Mouse (Mus musculus): Measurements from ENCODE around the gene Scin.

DNA sequence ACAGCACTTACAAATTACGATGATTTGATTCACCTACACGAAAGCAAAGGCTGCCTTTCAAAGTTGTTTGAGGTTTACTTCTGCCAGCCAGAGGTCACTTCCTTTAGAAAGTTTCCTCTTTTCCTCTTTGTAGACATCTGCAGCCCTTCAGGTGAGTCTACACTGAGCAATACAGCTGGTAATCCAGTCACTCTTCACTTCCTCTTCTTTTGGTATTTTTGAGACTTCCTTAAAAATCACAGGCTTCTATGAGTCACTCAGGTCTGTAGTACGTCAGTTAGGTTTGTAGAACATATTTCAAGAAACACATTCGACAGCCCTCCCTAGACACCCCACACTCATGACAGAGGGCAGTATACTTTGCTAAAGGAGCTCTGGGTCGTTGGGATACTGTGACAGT lies 6.7 kb upstream of the Scin start:
- TF ChIP-seq POLR2A (IDR thresholded peaks at IDR 0.05; ENCODE audit: insufficient read length, low read depth): no peak
- no peak for TF ChIP-seq TCF12 (IDR thresholded peaks at IDR 0.05; ENCODE audit: insufficient read depth, poor library complexity, severe bottlenecking)
- no peak for TF ChIP-seq POLR2AphosphoS2 (IDR thresholded peaks at IDR 0.05; ENCODE audit: insufficient read length, low read depth)

All from myocyte (in vitro differentiated cells).